Mouse (Mus musculus): ENCODE data around the gene Copg1. TPM values are rescaled to one million over a fixed set of nuclear protein-coding genes. Genes with fewer than 3 reads are reported as not detected.

Copg1 gene
- polyA plus RNA-seq, 1 experiment from 2014 or later: 75.6 TPM

- H3K4me2 ChIP-seq (replicated peaks; ENCODE audit: low read depth): no peak overlapping the region
- H3K4me3 ChIP-seq (ENCODE audit: low read depth, low read length): no peak overlapping the region
- H3K9me3 ChIP-seq (ENCODE audit: control insufficient read depth, low read length): no peaks in the 10 kb centered on the region
- no peaks in the 10 kb centered on the region for H3K36me3 ChIP-seq (ENCODE audit: control insufficient read depth, insufficient read depth, low read length)
- ATAC-seq (ENCODE audit: low FRiP score, low TSS enrichment) (no peak; the same call in 1 of the 2 replicates), DNase-seq (ENCODE audit: low spot score) (no peak)
- H3K9ac ChIP-seq (ENCODE audit: low read length): no peak overlapping the region
- H3K27ac ChIP-seq (replicated peaks): peak overlapping the region; percentile 40; the same call in 1 of the 2 replicates
- no peaks in the 10 kb centered on the region for H3K4me1 ChIP-seq (replicated peaks; ENCODE audit: control insufficient read depth, insufficient read depth)
- WGBS: 77% methylated on average over 13 of the region's 13 CpGs
- H3K27me3 ChIP-seq (ENCODE audit: control insufficient read depth, insufficient read depth, low read length): no peaks in the 10 kb centered on the region
- TF ChIP-seq CTCF (IDR thresholded peaks at IDR 0.05; ENCODE audit: low read depth): no peak
Observed at GRCm38 (mm10) chr6:87876068-87876643, 11.5 kb upstream of the Copg1 start.

- ATAC-seq (ENCODE audit: low FRiP score, low TSS enrichment): no peak
- Histone ChIP-seq H3K27me3 (ENCODE audit: control insufficient read depth, insufficient read depth, low read length) (no peaks in the 10 kb centered on the region), H3K4me3 (ENCODE audit: low read depth, low read length) (no peak overlapping the region), H3K4me2 (replicated peaks; ENCODE audit: low read depth) (no peak overlapping the region), H3K4me1 (replicated peaks; ENCODE audit: control insufficient read depth, insufficient read depth) (no peaks in the 10 kb centered on the region), H3K9me3 (ENCODE audit: control insufficient read depth, low read length) (no peaks in the 10 kb centered on the region), H3K27ac (replicated peaks) (no peak overlapping the region), H3K9ac (ENCODE audit: low read length) (no peak overlapping the region), H3K36me3 (ENCODE audit: control insufficient read depth, insufficient read depth, low read length) (no peaks in the 10 kb centered on the region)
- DNase-seq (ENCODE audit: low spot score): peak; percentile 27
- 27% methylated on average over 4 of the region's 4 CpGs for WGBS
- TF ChIP-seq EP300 (optimal IDR thresholded peaks at IDR 0.05): no peak
- TF ChIP-seq CTCF (IDR thresholded peaks at IDR 0.05; ENCODE audit: low read depth): no peak
Observed at GRCm38 (mm10) chr6:87879010-87879409, 8.6 kb upstream of the Copg1 start.

GRCm38 (mm10) chr6:87879628-87880027 is 8.0 kb upstream of the Copg1 start:
- H3K9me3 ChIP-seq (ENCODE audit: control insufficient read depth, low read length): no peaks in the 10 kb centered on the region
- no peak overlapping the region for H3K9ac ChIP-seq (ENCODE audit: low read length)
- WGBS: 63% methylated on average over 3 of the region's 3 CpGs
- H3K27me3 ChIP-seq (ENCODE audit: control insufficient read depth, insufficient read depth, low read length): no peaks in the 10 kb centered on the region
- no peak overlapping the region for H3K27ac ChIP-seq (replicated peaks)
- H3K36me3 ChIP-seq (ENCODE audit: control insufficient read depth, insufficient read depth, low read length): no peaks in the 10 kb centered on the region
- H3K4me1 ChIP-seq (replicated peaks; ENCODE audit: control insufficient read depth, insufficient read depth): no peaks in the 10 kb centered on the region
- no peak for TF ChIP-seq EP300 (optimal IDR thresholded peaks at IDR 0.05)
- no peak for TF ChIP-seq CTCF (IDR thresholded peaks at IDR 0.05; ENCODE audit: low read depth)
- DNase-seq (ENCODE audit: low spot score) (no peak), ATAC-seq (ENCODE audit: low FRiP score, low TSS enrichment) (no peak)
- no peak overlapping the region for H3K4me2 ChIP-seq (replicated peaks; ENCODE audit: low read depth)
- H3K4me3 ChIP-seq (ENCODE audit: low read depth, low read length): no peak overlapping the region

- H3K9ac ChIP-seq (ENCODE audit: low read length): no peak overlapping the region
- H3K4me2 ChIP-seq (replicated peaks; ENCODE audit: low read depth): no peak overlapping the region
- H3K36me3 ChIP-seq (ENCODE audit: control insufficient read depth, insufficient read depth, low read length): no peaks in the 10 kb centered on the region
- no peak overlapping the region for H3K4me3 ChIP-seq (ENCODE audit: low read depth, low read length)
- no peak for DNase-seq (ENCODE audit: low spot score)
- no peak for TF ChIP-seq CTCF (IDR thresholded peaks at IDR 0.05; ENCODE audit: low read depth)
- TF ChIP-seq EP300 (optimal IDR thresholded peaks at IDR 0.05): no peak
- whole genome bisulfite sequencing: 74% methylated on average over 3 of the region's 3 CpGs
- no peaks in the 10 kb centered on the region for H3K4me1 ChIP-seq (replicated peaks; ENCODE audit: control insufficient read depth, insufficient read depth)
- H3K27me3 ChIP-seq (ENCODE audit: control insufficient read depth, insufficient read depth, low read length): no peaks in the 10 kb centered on the region
- no peak overlapping the region for H3K27ac ChIP-seq (replicated peaks)
- no peaks in the 10 kb centered on the region for H3K9me3 ChIP-seq (ENCODE audit: control insufficient read depth, low read length)
- ATAC-seq (ENCODE audit: low FRiP score, low TSS enrichment): no peak
Observed at GRCm38 (mm10) chr6:87882221-87882620, 5.4 kb upstream of the Copg1 start.

GRCm38 (mm10) chr6:87882816-87883215 is 4.8 kb upstream of the Copg1 start:
- Histone ChIP-seq H3K9me3 (ENCODE audit: control insufficient read depth, low read length) (no peaks in the 10 kb centered on the region), H3K27ac (replicated peaks) (no peak overlapping the region), H3K36me3 (ENCODE audit: control insufficient read depth, insufficient read depth, low read length) (no peaks in the 10 kb centered on the region), H3K27me3 (ENCODE audit: control insufficient read depth, insufficient read depth, low read length) (no peaks in the 10 kb centered on the region), H3K4me2 (replicated peaks; ENCODE audit: low read depth) (no peak overlapping the region), H3K9ac (ENCODE audit: low read length) (no peak overlapping the region), H3K4me1 (replicated peaks; ENCODE audit: control insufficient read depth, insufficient read depth) (no peaks in the 10 kb centered on the region), H3K4me3 (ENCODE audit: low read depth, low read length) (no peak overlapping the region)
- WGBS: 55% methylated on average over 4 of the region's 4 CpGs
- TF ChIP-seq CTCF (IDR thresholded peaks at IDR 0.05; ENCODE audit: low read depth) (no peak), EP300 (optimal IDR thresholded peaks at IDR 0.05) (no peak)
- no peak for ATAC-seq (ENCODE audit: low FRiP score, low TSS enrichment)
- DNase-seq (ENCODE audit: low spot score): no peak

GRCm38 (mm10) chr6:87886721-87887120 is 893 bp upstream of the Copg1 start:
- Histone ChIP-seq H3K27ac (replicated peaks) (no peak overlapping the region), H3K9ac (ENCODE audit: low read length) (no peak overlapping the region), H3K36me3 (ENCODE audit: control insufficient read depth, insufficient read depth, low read length) (peaks cover 13% of the 10 kb centered on the region), H3K27me3 (ENCODE audit: control insufficient read depth, insufficient read depth, low read length) (no peaks in the 10 kb centered on the region), H3K9me3 (ENCODE audit: control insufficient read depth, low read length) (no peaks in the 10 kb centered on the region), H3K4me3 (ENCODE audit: low read depth, low read length) (no peak overlapping the region), H3K4me2 (replicated peaks; ENCODE audit: low read depth) (no peak overlapping the region), H3K4me1 (replicated peaks; ENCODE audit: control insufficient read depth, insufficient read depth) (no peaks in the 10 kb centered on the region)
- TF ChIP-seq EP300 (optimal IDR thresholded peaks at IDR 0.05) (no peak), CTCF (IDR thresholded peaks at IDR 0.05; ENCODE audit: low read depth) (no peak)
- DNase-seq (ENCODE audit: low spot score) (no peak), ATAC-seq (ENCODE audit: low FRiP score, low TSS enrichment) (no peak)
- WGBS: 32% methylated on average over 1 of the region's 1 CpGs
